Mouse (Mus musculus) WW6 (cell line): ENCODE results near the gene Kctd20.
"Not testable (repeated sequence)": the region's sequence is repeated elsewhere in the genome, so short reads cannot be mapped to it uniquely, and the experiment has no call there.

Experiments
- DNase-seq: peaks from one replicate; pipeline ENCODE4 v3.0.0-alpha.2; 2013; ENCODE audit warnings: low read depth, low spot score

Gene Kctd20

GRCm38 (mm10) chr17:28982591-28982990 is 30.8 kb downstream of the Kctd20 start:
- no peak for DNase-seq

DNA sequence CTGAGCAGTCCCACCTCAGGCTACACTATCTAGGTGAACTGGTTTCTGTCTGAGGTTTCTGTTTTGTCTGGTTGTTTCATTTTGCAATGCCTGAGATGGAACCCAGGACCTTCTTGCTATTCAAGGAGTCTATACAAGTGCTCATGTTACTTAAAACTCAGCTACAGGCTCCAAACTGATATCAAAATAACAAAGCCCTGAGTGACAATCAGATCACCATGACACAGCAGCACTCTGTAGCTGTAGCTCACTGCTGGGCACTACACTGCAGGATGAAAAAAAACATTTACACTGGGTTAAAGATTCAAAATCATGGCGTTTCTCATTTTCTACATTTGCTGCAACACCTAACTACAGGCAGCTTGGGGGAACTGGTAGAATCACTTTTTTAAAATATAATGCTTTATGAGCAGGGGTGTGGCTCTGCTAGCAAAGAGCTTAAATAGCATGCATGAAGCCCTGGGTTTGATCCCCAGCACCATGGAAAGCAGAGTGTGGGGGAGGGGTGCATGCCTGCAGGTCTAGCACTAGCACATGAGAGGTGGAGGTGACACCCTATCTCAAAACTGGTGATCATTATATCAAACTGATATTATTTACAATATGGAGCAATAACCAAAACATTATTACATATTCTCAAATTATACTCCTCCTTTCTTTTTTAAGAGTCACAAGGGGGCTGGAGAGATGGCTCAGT is 33.1 kb downstream of the Kctd20 start:
- no peak for DNase-seq

GRCm38 (mm10) chr17:28986833-28987232 is 35.1 kb downstream of the Kctd20 start:
- peak; percentile 47 for DNase-seq

- DNase-seq: no peak
These were observed 36.0 kb downstream of the Kctd20 start for GRCm38 (mm10) chr17:28987713-28988112.

GRCm38 (mm10) chr17:28988291-28988690 is 36.5 kb downstream of the Kctd20 start:
- no peak for DNase-seq

DNA sequence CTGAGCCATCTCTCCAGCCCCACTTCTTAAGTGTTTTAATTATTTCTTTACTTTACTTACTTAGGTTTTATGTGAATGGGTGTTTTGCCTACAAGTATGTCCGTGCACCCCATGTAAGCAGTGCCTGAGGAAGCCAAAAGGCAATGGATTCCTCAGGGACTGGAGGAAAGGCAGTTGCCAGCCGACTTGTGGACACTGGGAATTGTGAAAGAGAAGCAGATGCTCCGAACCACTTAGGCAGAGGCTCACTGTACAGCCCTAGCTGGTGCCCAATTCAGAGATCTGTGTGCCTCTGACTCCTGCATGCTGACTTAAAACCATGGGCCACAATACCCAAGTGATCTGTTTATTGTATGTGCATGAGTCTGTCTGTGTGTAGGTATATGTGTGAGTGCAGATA is 37.2 kb downstream of the Kctd20 start:
- no peak for DNase-seq

DNA sequence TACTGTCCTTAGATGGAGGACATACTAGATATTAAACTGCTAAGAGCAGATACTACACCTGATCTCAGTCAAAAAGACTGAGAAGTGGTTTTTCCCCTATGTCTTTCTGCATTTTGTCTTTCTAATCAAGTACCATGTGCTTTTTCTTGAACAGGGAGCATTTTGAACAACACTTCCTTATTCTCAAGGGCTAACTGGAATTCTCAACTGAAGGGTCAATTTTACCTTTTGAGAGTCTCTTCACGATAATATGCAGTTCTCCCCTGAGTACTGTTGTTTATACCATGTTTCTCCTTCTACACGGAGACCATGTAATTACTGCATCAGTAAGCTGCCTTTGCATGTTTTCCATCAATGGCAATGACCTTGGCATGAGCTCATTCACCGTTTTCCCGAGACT is 38.3 kb downstream of the Kctd20 start:
- DNase-seq: no peak

DNA sequence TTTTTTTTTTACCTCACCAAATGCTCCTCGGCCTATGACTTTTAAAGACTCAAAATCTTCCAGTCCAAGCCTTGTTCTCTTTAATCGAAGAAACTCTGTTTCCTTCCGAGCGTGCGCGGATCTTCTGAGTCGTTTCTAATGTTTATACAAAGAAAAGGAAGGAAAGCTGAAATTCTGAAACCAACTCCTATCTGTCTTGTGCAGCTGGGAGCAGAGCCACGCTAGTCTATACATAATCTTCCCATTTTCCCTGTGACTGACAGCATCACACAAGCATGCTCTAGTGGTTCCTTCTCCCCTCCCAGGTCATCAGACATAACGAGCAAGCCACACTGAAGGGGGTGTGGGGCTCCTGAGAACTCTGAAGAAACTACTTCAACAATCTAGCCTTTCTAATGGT is 39.5 kb downstream of the Kctd20 start:
- DNase-seq: no peak

GRCm38 (mm10) chr17:28992105-28992504 is 40.4 kb downstream of the Kctd20 start:
- no peak for DNase-seq

DNA sequence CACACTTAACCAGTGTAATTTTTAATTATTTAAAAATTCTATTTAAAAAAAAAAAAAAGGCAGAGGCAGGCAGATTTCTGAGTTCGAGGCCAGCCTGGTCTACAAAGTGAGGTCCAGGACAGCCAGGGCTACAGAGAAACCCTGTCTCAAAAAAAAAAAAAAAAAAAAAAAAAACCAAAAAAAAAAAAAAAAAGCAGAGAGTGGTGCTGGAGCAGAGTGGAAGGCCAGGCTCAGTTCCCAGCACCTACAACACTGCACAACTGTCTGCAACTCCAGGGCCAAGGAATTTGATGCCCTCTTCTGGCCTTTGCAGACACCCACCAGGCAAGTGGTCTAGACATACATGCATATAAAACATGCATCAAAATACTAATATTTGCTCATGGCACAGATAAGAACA is 41.3 kb downstream of the Kctd20 start:
- not testable (repeated sequence) for DNase-seq

DNA sequence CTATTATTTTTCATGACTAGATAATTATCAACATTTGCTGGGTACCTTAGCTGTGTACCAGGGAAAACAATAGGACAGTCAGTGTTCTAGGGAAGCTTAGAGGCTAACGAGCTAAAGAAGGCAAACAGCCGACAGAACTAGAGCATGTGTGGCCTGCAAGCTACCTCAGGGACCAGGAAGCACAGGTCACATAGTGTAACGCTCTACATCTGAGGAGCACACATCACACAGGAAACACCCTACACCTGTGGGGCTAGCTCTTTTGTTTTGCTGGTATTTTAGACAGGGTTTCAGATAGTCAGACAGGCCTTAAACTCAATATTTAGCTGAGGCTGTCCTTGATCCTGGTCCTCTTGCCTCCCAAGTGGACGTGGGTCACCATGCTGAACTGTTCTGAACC is 42.9 kb downstream of the Kctd20 start:
- DNase-seq: no peak

- DNase-seq: no peak
These were observed 48.7 kb downstream of the Kctd20 start for GRCm38 (mm10) chr17:29000465-29000864.

- DNase-seq: no peak
These were observed 52.0 kb downstream of the Kctd20 start for GRCm38 (mm10) chr17:29003740-29004139.

GRCm38 (mm10) chr17:29005002-29005401 is 53.3 kb downstream of the Kctd20 start:
- DNase-seq: no peak

DNA sequence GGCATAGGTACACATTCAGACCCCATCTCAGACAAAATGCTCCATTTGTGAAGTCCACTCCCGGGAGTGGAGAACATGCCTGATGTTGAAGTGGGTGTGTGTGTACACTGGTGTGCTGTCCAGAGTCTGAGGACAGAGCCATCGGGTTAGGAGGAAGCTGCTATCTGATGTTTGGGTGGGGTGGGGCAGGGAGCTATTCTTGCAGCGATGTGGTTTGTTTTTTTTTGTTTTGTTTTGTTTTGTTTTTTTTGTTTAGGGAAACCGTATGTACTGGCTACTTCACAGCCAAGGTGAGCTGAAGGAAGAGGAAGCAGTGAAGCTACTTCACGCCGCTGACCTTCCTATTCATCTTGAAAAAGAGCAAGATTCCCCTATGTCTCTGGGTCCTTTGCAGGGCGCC is 55.1 kb downstream of the Kctd20 start:
- DNase-seq: no peak

DNA sequence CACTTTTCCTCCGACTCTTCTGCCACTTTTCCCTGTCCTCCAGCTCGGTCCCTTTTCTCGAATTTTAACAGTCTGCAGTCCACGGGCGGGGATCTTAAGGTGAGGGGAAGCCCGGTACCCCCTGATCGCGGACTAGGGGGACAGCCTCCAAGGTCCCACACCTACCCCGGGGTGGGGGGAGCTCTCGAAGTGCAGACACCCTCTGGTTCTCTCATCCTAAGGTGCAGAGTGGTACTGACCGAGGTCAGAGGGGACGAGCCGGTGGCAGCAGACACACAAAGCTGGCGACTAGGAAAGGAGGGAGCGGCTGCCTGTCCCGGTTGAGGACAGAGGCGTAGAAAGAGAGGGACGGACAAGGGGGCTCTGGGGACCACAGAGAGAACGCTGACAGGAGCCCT is 55.5 kb downstream of the Kctd20 start:
- no peak for DNase-seq

DNA sequence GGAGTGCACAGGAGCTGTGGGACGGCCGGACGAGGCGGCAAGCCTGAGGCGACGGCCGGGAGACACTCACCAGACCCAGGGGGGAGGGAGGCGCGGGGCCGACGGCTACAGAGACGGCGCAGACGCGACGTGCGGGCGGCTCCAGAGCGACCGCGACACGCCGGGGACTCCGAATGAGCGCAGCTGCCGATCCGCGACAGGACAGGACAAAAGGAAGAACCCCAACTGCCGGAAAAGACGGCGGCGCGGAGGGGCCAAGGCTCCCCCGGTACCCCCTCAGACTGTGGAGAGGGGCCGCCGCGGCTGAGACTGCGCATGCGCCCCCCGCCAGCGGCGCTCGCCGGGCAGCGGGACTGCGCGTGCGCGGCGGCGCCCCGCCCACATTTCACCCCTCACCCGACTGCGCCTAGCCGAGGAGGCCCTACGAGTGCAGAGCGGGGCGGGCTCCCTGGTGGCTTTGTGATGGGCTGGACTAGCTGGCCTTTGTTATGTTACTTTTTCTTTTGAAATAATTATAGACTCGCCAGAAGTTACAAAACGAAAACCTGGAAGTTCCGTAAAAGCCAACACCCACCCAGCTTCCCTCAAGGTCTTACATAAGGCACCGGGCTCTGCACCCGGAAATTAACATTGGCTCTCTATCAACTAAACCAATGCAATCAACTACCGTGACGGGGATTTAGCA is 56.0 kb downstream of the Kctd20 start, which contains the start of gene Stk38:
Gene Stk38, minus strand, starts transcription at position 355 of the 685 bp plus-strand sequence.
- DNase-seq: peak; percentile 86

DNA sequence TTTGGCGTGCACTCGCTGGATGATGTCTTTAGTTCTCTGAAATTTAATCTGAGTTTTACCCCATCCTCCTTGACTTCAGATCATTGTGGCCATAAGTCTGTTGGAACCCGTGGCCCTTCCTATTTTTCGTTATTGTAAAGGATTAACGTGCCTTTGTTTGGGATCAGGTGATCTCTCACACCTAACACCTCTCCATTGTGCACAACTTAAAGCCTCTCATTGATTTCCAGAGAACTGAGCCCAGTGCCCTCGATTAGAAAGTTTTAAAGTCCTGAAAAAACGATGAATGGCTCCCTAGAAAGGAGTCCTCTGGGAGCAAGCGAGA is 56.5 kb downstream of the Kctd20 start:
- no peak for DNase-seq

DNA sequence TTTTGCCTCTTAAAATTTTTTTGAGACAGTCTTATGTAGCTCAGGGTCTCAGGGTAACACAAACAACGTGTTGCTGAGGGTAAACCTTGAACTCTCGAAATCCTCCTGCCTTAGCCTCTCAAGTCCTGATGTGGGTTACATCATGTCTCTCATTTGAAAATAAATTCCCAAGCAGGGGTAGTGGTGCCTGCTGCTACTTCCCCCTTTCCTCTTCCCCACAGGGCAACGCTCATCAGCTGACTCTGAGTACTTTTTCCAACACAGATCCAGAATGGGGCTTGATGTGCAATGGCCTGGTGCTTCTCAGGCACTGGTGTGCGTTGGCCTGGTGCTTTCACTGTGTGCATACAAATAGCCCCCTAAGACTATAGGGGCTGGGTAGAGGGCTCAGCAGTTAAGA is 57.4 kb downstream of the Kctd20 start:
- DNase-seq: no peak

DNA sequence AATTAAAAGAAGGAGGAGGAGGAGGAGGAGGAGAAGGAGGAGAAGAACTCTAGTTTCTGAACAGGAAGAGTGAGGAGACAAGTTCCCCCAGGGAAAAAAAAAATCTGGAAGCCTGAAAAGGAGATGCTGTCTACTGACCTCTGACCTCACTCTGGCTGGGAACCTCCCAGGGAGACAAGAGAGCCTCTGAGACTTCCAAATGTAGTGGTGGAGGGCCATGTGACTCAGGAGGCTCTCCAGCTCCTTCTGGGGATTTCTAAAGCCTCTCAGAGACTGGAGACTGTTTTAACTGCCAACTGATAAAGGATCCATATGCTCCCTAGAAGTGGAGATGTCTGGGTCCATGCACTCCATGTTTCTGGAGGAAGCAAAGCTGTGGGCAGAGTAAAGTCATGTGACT is 62.5 kb downstream of the Kctd20 start:
- no peak for DNase-seq

- DNase-seq: no peak
These were observed 63.9 kb downstream of the Kctd20 start for GRCm38 (mm10) chr17:29015638-29016037.

DNA sequence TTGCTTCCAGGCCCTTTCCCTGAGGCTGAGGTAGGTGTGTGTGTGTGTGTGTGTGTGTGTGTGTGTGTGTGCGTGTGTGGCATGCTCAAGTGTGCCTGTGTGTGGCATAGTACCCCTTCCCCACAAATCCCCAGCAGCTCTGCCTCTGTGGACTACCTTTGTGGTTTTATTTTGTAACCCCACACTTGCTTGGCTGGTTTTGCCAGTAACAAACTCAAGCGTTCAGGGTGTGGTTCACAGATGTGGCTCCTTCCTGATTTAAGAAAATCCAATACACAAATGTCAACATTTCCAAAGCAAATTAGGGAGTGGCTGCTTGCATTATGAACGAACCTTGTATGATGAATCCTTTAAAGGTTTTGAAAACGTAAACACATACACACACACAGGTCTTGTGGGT is 65.0 kb downstream of the Kctd20 start:
- no peak for DNase-seq

- no peak for DNase-seq
These were observed 66.7 kb downstream of the Kctd20 start for GRCm38 (mm10) chr17:29018292-29018984.
